Mouse (Mus musculus): Measurements from ENCODE around the gene Sin3b. TPM values are rescaled to one million over a fixed set of nuclear protein-coding genes. Genes with fewer than 3 reads are reported as not detected.
A peak's percentile ranks its signal among the peaks of the same experiment; 100 is the strongest.

The Sin3b gene
- total RNA-seq, 2 experiments from 2014 or later = 148 to 159 TPM

DNA sequence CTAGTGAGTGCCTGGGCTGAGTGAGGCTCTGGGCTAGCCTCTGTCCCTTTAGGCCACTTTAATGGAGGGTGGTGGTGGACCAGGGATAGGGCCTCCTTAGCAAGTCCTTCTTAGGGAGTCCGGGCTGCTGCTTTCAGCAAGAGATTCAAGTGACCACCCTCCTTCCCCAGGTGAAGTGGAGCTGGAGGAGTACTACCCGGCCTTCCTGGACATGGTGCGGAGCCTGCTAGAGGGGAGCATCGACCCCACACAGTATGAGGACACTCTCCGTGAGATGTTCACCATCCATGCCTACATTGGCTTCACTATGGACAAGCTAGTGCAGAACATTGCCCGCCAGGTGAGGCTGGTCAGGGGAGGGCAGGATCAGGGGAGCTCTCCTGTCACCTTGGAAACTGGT is 27.2 kb downstream of the Sin3b start:
- DNase-seq (ENCODE audit: extremely low spot score in 1 of 2, low spot score in 2 of 2) = peak in 1 of 2 experiments; percentile 15
- intact Hi-C loops (cut with DNase I) = no loop called here

DNA sequence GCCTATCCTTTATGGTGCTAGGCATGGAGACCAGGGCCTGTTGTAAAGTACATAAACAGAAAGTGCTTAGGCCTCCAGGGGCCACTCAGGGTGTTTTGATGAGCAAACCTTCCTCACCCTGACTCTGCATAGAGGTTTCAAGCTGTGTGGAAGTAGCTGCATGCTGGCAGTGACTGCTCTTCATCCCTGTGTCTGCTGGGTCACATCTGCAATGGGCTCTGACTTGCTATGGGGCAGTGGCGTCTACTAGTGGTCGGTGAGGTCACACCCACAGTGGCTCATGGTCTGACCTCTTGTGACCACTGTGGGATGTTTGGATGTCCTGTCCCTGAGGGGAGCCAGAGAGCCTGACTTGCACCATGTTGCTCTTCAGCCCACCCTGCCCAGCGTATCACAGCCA is 28.0 kb downstream of the Sin3b start:
- DNase-seq (ENCODE audit: extremely low spot score in 1 of 2, low spot score in 2 of 2) = peak in 1 of 2 experiments; percentile 8
- intact Hi-C loops (cut with DNase I) = no loop called here

DNA sequence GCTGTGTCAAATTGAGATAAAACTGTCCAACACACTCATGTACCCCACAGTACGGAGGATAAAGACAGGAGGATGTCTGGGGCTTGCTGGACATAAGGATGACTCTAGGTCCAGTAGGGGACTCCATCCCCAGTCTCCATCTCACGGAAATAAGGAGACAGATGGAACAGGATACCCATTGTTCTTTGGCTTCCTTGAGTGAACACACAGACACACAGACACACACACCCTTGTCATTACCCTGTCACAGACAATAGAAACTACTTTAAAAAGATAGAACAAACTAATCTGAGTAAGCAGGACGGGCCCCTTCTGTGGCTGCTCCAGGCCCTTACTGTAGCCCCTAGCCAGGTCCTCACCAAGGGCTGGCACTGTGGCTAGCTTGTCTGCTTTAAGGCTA is 29.2 kb downstream of the Sin3b start:
- peak in 1 of 2 experiments; percentile 13 for DNase-seq (ENCODE audit: extremely low spot score in 1 of 2, low spot score in 2 of 2)
- intact Hi-C loops (cut with DNase I) = no loop called here

DNA sequence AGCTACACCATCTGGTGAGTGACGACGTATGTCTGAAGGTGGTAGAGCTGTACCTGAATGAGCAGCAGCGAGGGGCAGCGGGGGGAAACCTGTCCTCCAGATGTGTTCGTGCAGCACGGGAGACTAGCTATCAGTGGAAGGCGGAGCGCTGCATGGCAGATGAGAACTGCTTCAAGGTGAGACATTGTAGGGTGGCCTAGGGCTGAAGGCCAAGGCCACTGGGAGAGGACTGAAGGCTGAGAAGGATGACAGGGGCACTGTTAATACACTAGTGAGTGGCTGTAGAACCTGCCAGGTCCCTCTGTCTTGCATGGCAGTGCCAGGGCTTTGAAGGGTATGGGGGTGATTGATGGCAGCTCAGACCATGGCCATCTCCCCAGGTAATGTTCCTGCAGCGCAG is 30.1 kb downstream of the Sin3b start:
- peak in 1 of 2 experiments; percentile 14 for DNase-seq (ENCODE audit: extremely low spot score in 1 of 2, low spot score in 2 of 2)

DNA sequence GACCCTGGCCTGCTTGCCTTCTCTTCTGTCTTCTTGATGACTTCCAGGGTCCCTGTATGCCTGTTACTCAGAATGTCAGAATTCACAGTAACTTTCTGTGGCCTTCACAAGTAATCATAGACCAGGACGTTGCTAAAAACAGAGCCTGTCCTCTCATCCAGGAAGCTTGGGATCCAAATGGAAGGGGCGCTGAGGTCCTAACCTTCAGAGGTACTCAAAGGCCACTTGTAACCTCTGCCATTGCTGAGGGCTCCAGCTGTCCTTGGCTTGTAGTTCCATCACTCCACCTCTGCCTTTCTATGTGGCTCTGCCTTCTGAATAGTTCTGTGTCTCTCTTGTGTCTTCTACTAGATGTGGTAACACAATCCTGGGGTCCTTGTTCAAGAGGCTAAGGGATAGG is 30.7 kb downstream of the Sin3b start:
- intact Hi-C loops (cut with DNase I) = no loop called here
- no peak for DNase-seq (ENCODE audit: extremely low spot score in 1 of 2, low spot score in 2 of 2)

More for the DNA sequence above, 30.1 kb downstream of the Sin3b start:
- intact Hi-C loops (cut with DNase I) = no loop called here

DNA sequence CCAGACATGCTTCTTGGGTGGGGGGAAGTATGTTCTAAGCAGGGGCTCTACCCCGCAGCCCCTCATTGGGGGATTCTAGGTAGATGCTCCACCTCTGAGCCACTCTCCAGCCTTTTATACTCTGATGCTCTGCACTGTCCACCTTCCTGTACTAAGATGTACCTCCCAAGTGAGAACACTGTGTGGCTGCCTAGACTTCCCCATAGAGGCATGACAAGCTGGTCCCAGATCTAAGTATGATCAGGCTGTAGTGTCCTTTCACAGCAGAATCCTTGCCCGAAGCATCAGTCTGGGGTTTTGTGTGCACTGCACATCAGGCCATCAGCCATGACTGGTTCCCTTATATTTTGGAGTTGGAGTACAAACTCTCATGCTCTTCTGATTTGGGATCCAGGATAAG is 32.9 kb downstream of the Sin3b start:
- DNase-seq (ENCODE audit: extremely low spot score in 1 of 2, low spot score in 2 of 2) = no peak
- intact Hi-C loops (cut with DNase I) = no loop called here

DNA sequence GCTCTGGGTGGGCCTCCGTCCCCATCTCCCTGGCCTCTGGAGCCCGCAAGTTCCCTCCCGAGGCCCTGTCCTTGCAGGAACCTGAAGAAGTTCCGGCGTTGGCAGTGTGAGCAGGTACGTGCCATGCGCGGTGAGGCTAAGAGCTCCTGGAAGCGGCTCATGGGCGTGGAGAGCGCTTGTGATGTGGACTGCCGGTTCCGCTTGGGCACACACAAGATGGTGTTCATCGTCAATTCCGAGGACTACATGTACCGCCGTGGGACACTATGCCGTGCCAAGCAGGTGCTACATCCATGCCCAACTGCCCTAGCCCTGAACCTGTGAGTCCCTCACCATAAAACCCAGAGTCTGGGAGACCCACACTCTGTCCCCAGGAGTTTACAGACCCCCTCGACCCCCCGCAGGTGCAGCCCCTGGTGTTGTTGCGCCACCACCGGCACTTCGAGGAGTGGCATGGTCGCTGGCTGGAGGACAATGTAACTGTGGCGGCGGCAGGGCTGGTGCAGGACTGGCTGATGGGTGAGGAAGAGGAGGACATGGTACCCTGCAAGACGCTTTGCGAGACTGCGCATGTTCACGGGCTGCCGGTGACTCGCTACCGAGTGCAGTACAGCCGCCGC is 33.8 kb downstream of the Sin3b start:
- DNase-seq (ENCODE audit: extremely low spot score in 1 of 2, low spot score in 2 of 2) = no peak
- intact Hi-C loops (cut with DNase I) = no loop called here

DNA sequence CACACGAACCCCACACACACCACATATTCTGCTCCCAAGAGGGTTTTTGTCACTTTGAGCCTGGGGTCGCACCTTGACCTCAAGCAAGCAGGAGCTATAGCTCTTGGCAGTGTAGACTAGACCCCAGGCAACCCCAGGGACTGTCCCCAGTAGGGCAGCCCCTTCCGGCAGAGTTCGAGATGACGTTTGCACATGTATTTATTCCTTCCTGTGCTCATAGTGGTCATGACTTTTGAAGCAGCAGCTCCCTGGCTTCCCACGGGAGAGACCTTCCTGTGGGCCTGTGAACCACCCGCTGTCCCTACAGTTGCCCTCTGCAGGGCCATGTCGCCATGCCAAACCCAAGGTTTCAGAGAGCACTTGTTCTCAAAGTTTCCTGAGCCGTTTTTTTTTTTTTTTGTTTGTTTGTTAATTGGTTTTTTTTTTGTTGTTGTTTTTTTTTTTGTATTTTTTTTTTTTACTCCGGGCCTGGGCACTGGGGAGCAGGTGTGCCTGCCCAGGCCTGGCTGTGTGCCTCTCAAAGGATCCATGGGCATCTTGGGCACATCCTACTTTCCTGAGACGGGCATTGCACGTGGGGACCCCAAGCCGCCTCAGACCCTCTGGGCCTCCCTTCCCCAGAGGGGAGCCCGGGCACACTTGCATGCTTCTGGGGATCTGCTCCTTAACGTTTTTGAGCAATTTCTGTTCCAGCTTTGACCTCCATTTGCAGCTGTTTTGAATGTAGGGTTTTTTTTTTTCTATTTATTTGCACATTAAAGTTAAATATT is 34.5 kb downstream of the Sin3b start:
- DNase-seq (ENCODE audit: extremely low spot score in 1 of 2, low spot score in 2 of 2) = no peak
- intact Hi-C loops (cut with DNase I) = no loop called here

DNA sequence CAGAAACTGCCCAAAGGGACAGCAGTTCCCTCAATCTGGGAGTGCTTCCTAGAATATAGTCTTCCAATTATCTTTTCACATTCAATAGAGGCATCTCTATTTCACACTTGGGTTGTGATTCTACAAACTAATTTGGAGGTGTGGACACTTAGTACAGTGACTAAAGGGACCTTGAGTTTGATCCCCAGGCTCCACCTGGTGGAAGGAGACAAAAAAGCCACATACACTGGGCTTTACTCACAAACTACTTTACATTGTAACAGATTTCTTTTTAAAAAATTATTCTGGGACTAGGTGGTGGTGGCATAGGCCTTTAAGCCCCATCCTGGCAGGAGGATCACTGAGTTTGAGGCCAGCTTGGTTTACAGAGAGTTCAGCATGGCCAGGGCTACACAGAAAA is 35.2 kb downstream of the Sin3b start:
- DNase-seq (ENCODE audit: extremely low spot score in 1 of 2, low spot score in 2 of 2) = no peak
- intact Hi-C loops (cut with DNase I) = no loop called here

DNA sequence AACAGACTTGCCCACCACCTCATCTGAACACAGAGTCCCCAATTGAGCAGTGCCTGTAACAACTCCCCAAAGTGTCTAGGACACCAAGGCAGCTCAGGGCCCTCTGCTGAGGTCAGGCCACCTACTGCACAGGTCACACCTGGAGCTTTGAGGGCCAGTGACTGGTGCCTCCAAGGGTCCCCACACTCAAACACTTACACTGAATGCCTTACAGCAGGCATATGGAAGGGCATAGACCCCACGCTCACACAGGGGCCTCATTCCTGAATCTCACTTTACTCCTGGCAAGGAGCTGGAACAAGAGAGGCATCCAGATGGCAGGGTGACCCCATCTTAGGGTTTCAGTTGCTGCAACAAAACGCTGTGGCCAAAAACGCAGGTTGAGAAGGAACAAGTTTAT is 37.1 kb downstream of the Sin3b start:
- intact Hi-C loops (cut with DNase I) = no loop called here
- no peak for DNase-seq (ENCODE audit: extremely low spot score in 1 of 2, low spot score in 2 of 2)

DNA sequence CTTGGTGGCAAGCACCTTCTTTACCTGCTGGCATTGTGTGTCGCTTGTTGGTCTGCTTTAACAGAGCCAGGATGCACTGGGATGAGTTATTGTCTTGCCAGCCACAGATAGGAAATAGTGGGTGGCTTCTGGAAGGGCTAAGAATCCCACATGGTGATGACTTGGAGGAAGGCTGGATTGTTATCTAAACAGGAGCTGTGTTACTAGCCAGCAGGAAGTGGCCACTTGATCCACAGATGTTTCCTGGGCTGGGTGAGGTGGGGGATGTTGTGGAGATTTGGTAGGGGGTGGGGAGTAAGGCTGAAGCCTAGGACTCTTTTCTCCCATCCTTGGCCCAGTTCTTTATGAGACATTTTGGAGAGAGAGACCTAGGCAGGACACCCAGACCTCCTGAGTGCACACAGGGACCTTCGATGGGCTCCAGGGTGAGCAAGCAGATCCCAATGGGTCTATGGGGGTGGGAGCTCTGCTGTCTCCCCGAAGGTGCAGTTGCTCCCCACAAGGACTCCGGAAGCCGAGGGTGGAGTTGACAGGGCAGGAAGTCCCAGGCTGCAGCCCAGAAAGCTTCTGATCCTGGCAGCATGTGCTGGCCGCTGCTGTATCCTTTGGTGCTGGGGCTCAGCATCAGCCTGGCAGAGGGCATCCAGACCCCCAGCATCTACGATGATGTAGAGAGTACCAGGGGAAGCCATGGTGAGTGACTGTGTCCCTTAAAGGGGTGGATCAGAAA is 38.4 kb downstream of the Sin3b start, which contains the start of gene F2rl3:
TSS of gene F2rl3 (plus strand) at position 559 of the 730 bp plus-strand sequence.
- peak in 1 of 2 experiments; percentile 53 for DNase-seq (ENCODE audit: extremely low spot score in 1 of 2, low spot score in 2 of 2)
- intact Hi-C loops (cut with DNase I) = no loop called here

DNA sequence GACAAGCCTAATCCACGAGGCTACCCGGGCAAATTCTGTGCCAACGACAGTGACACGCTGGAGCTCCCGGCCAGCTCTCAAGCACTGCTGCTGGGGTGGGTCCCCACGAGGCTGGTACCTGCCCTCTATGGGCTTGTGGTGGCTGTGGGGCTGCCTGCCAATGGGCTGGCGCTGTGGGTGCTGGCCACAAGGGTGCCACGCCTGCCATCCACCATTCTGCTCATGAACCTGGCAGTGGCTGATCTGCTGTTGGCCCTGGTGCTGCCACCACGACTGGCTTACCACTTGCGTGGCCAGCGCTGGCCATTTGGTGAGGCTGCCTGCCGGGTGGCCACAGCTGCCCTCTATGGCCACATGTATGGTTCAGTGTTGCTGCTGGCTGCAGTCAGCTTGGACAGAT is 39.2 kb downstream of the Sin3b start:
- DNase-seq (ENCODE audit: extremely low spot score in 1 of 2, low spot score in 2 of 2) = no peak
- intact Hi-C loops (cut with DNase I) = no loop called here

DNA sequence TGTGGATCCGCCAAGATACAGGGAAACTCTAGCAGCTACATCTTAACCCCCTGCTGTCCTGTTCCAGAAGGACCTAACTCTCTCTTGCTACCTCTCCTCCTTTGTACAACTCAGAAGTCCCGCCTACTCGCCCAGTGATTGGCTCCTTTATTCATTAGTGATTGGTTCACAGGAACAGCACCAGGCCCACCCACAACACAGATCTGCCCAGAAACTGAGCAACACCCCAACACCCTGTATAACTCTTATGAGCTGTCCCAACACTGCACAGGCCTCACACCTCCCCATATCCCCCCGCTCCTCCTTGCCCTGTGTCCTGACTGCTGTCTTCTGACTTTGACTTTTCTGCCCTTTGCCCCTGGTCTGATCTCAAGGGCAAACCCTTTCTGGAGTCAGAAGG is 42.6 kb downstream of the Sin3b start:
- DNase-seq (ENCODE audit: extremely low spot score in 1 of 2, low spot score in 2 of 2) = no peak
- intact Hi-C loops (cut with DNase I) = no loop called here

DNA sequence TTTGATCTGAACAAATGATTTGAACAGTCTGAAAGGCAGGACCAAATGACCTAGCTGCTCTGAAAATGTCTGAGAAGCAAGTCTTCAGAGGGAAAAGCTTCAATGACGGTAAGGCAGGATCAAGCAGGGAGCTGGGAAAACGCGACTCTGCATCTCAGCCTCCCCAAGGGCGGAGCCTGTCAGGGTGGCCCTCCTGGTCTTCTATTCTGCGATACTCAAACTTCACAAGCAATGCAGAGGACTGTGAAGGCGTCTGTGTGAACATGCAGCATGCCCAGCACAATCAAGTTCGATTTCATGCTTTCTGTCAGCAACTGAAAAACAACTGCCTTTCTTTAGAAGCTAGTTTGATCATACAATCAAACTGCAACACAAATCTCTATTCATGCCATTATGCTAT is 43.7 kb downstream of the Sin3b start:
- intact Hi-C loops (cut with DNase I) = no loop called here
- no peak for DNase-seq (ENCODE audit: extremely low spot score in 1 of 2, low spot score in 2 of 2)

DNA sequence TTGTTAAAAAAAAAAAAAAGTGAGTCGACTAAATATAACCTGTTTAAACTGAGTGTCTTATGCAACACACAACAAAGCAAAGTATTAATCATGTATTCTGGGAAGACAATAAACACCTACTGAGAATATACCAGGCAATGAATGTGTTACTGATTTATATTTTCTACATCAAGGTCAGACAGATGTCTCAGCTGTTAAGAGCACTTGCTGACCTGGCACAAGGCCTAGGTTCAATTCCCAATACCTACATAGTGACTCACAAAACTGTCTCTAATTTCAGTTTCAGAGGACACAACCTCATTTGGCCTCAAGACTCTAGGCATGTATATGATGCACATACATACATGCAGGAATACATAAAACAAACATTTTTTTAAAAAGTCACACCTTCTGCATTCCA is 54.7 kb downstream of the Sin3b start:
- intact Hi-C loops (cut with DNase I) = no loop called here
- DNase-seq (ENCODE audit: extremely low spot score in 1 of 2, low spot score in 2 of 2) = no peak

DNA sequence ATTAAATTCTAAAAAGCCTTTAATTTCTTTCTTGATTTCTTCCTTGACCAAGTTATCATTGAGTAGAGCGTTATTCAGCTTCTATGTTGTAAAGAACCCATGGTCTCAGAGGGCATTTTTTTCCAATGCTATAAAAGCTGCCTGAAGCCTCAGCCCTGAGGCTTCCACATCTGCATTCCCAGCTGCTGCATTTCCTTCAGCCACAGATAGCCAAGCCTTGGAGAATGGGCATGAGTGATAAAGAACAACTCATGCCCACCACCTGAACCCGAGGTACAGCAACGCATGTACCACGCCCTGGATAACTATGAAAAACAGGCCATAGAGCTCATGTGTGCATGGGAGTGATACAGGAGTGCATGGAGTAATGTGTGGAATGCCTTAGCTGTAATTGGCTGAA is 57.6 kb downstream of the Sin3b start:
- intact Hi-C loops (cut with DNase I) = no loop called here
- DNase-seq (ENCODE audit: extremely low spot score in 1 of 2, low spot score in 2 of 2) = no peak

DNA sequence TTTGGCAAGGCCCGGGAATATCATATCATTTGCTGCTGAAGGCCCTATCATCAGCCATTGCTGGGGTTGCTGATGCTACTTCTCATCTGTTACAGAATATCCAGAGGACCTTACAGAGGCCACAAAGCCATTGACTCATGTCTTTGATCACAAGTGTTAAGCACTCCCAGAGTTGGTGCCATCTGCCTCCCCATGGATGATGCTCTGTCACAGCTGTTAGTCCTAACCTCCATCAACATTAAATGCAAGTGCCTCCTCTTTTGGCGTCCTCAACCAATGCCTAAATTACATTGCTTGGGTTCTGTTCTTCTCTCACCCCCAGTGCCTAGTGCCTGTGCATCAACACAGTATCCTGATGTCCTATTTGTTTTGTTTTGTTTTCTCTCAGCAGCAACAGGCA is 78.5 kb downstream of the Sin3b start:
- no peak for DNase-seq (ENCODE audit: extremely low spot score in 1 of 2, low spot score in 2 of 2)
- intact Hi-C loops (cut with DNase I) = no loop called here
